18 mouse cellular contexts compared by ENCODE assay signal in the genomic region with DNA sequence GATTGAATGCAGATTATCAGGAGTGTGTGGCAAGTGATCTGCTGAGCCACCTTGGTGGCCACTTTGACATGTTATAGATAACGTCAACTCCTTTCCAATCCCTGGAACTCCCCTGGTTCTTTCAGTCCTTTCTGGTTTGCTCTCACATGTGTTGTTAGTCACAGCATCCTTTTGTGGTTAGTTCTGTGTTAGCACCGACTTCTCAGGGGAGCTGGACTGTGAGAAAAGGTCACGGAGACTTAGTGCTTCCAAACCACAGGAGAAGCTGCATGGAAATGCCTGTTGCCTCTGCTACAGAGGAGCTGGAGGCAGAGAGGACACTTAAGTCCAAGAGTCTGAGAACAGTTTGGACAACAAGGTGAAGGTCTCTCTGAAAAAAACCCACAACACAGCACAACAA. TPM values are rescaled to one million over a fixed set of nuclear protein-coding genes. Genes with fewer than 3 reads are reported as not detected.
A peak's percentile ranks its signal among the peaks of the same experiment; 100 is the strongest.
DNase-seq lines count a peak whose midpoint lies in the region; ATAC-seq and TF ChIP-seq lines count a peak whose summit lies in the region.
"Had no signal": no experiment of that assay in that cellular context is flagged by ENCODE, and none has a peak within 500 bp of the region (broad histone marks: within the 10 kb centered on the region; RNA-seq: fewer than 3 reads in every experiment).

No protein-coding gene starts in this region.

- WGBS in liver, postnatal 0 days (ENCODE audit: insufficient replicate concordance), result 18% methylated on average over 3 of the region's 3 CpGs

- TF ChIP-seq CTCF in liver, postnatal 0 days (IDR thresholded peaks at IDR 0.05; ENCODE audit: low read depth), result no peak
- TF ChIP-seq CTCF in gastrocnemius, adult 2 months (IDR thresholded peaks at IDR 0.05), result no peak

- no peak overlapping the region for H3K4me3 ChIP-seq in liver, postnatal 0 days (ENCODE audit: low read depth, low read length)
- H3K4me3 ChIP-seq in gastrocnemius, adult 2 months, result no peak overlapping the region
- H3K4me3 ChIP-seq: embryonic facial prominence, embryonic 15.5 days; limb, embryonic 12.5 days; midbrain, embryonic 10.5 days had no signal

- no peaks in the 10 kb centered on the region for H3K4me1 ChIP-seq in liver, postnatal 0 days (ENCODE audit: insufficient read depth)
- H3K4me1 ChIP-seq: embryonic facial prominence, embryonic 15.5 days; limb, embryonic 12.5 days; midbrain, embryonic 10.5 days had no signal

- no peak for TF ChIP-seq EP300 in liver, postnatal 0 days (IDR thresholded peaks at IDR 0.05; ENCODE audit: low read depth)

- intact Hi-C loops in gastrocnemius, adult 2 months (cut with DNase I), result no loop called here
- intact Hi-C loops in left cerebral cortex, postnatal 14 days (cut with DNase I), result no loop called here

- no peaks in the 10 kb centered on the region for H3K27me3 ChIP-seq in liver, postnatal 0 days (ENCODE audit: insufficient read depth, low read length)
- H3K27me3 ChIP-seq: embryonic facial prominence, embryonic 15.5 days; limb, embryonic 12.5 days had no signal

- peak; percentile 85 for ATAC-seq in CD4-positive, CD25-positive, alpha-beta regulatory T cell, adult 4 months
- ATAC-seq in common myeloid progenitor, adult 5-6 weeks (replicated peaks; ENCODE audit: low read depth, poor library complexity, severe bottlenecking), result peak; percentile 23; the same call in 1 of the 2 replicates
- no peak for ATAC-seq in liver, postnatal 0 days
- ATAC-seq: forebrain, embryonic 14.5 days; hindbrain, embryonic 16.5 days had no signal

- no peak overlapping the region for H3K27ac ChIP-seq in liver, postnatal 0 days (ENCODE audit: low read depth)
- no peak overlapping the region for H3K27ac ChIP-seq in gastrocnemius, adult 2 months
- H3K27ac ChIP-seq: embryonic facial prominence, embryonic 15.5 days; limb, embryonic 12.5 days; midbrain, embryonic 10.5 days had no signal

- no peaks in the 10 kb centered on the region for H3K9me3 ChIP-seq in liver, postnatal 0 days (ENCODE audit: low read length)
- H3K9me3 ChIP-seq: embryonic facial prominence, embryonic 15.5 days; limb, embryonic 12.5 days; midbrain, embryonic 10.5 days had no signal

- H3K4me2 ChIP-seq in liver, postnatal 0 days (ENCODE audit: low read depth, low read length), result peak overlapping the region; percentile 43
- H3K4me2 ChIP-seq: embryonic facial prominence, embryonic 15.5 days; limb, embryonic 12.5 days had no signal

- H3K36me3 ChIP-seq in liver, postnatal 0 days (replicated peaks; ENCODE audit: insufficient read depth, low read length), result no peaks in the 10 kb centered on the region
- H3K36me3 ChIP-seq: embryonic facial prominence, embryonic 15.5 days; limb, embryonic 12.5 days; midbrain, embryonic 10.5 days had no signal

- no peak overlapping the region for H3K9ac ChIP-seq in liver, postnatal 0 days (replicated peaks)
- H3K9ac ChIP-seq: embryonic facial prominence, embryonic 15.5 days; limb, embryonic 12.5 days had no signal

- DNase-seq in 3134 (ENCODE audit: extremely low read depth, insufficient read length, low spot score), result peak; percentile 62
- DNase-seq in liver, postnatal 0 days, result no peak
- DNase-seq in gastrocnemius, postnatal 10 days, result no peak
- DNase-seq in ovary, postnatal 14 days (ENCODE audit: low spot score), result no peak
- no peak for DNase-seq in gastrocnemius, adult 2 months
- DNase-seq in left cerebral cortex, postnatal 14 days (ENCODE audit: low spot score in 2 of 2), result no peak
- DNase-seq: adrenal gland, adult 2 months; cerebellum, adult 2 months; heart, adult 18-20 months; kidney, adult 9 months; thymus, postnatal 4 days had no signal

RNA-seq across cellular contexts. Expression of gene Klf4, which starts 42.9 kb away (rescaled TPM):
- polyA plus RNA-seq in CD4-positive, CD25-positive, alpha-beta regulatory T cell, adult 4 months (2017; shearing (Covaris generic)), result under 1 TPM; 0.69 to 0.90 TPM
- 2.1 and 5.5 TPM in 2 replicates for total RNA-seq in common myeloid progenitor, adult 5-6 weeks (2017)
- polyA plus RNA-seq in liver, postnatal 0 days (2015; fragmentation: Nextera tagmentation; extraction: Ambion mirVana), result 1.1 and 1.4 TPM in 2 replicates
- 10 to 100 TPM; 19.3 to 21.8 TPM for total RNA-seq in gastrocnemius, postnatal 10 days (2021)
- 10 to 100 TPM in 1 of 2 experiments, 1 to 10 TPM in 1; 8.4 to 40.0 TPM for total RNA-seq in gastrocnemius, adult 2 months (2021)
- total RNA-seq in left cerebral cortex, postnatal 14 days (2021), result 1 to 10 TPM; 6.3 to 8.4 TPM
